Mouse (Mus musculus): ENCODE data around the gene Gdf5.

The Gdf5 gene

DNA sequence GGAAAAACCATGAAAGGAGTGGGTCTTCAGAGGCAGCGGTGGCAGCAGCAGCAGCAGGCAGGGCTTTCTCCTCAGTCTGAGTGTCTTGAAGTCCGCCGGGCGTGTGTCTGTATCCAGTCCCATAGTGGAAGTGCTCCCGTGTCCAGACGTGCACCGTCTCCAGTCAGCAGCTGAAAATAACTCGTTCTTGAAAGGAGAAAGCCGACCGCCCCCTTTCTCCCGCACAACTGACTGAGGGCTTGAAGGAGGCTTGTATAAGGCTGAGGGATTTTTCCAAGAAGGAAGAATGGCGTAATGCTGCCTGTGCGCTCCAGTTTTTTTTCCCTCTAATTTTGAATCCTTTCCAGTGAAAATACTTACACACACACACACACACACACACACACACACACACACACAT is at the start of gene Gdf5:
Gene Gdf5, minus strand, starts transcription at position 244 of the 400 bp plus-strand sequence.
- DNase-seq = no peak

GRCm38 (mm10) chr2:155991863-155992321 is 46.7 kb upstream of the Gdf5 start:
- peak; percentile 47 for DNase-seq

GRCm38 (mm10) chr2:155991151-155991550 is 46.0 kb upstream of the Gdf5 start:
- DNase-seq = no peak

DNA sequence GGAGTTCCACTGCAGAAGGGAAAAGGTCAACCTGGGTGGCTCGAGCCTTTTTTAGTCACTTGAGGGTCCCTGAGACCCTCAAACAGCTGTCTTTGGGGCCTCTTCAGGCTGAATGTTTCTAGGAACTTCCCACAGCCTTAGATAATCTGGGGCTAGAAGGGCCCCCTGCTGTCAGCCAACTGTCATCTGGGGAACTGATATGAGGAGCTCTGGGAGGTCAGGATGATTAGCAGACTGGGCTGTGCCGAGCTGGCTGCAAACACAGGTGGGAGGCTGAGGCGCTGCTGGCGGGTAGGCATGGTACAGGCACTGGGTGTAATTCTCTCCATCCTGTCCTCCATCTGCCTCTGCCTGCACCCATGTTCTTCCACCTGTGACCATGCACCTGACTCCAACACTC is 43.9 kb upstream of the Gdf5 start:
- DNase-seq = no peak

DNA sequence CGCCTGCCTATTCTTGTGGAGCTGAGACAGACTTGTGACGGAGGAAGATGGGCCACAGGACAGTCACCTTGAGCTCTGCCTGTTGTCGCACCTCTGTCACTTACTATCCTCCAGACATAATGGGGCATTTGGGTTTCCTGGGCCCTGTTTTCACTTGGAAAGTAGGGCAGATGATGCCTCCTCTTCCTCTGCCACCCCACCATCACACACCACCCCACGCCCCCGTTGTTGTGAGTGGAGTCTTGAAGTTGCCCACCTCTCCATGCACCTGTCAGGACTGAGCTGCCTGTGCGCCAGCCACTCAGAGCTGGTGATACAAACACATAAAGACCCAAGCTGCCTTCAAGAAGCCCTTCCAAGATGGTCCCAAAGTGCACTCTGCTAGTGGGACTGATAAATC is 42.0 kb upstream of the Gdf5 start:
- DNase-seq = no peak

DNA sequence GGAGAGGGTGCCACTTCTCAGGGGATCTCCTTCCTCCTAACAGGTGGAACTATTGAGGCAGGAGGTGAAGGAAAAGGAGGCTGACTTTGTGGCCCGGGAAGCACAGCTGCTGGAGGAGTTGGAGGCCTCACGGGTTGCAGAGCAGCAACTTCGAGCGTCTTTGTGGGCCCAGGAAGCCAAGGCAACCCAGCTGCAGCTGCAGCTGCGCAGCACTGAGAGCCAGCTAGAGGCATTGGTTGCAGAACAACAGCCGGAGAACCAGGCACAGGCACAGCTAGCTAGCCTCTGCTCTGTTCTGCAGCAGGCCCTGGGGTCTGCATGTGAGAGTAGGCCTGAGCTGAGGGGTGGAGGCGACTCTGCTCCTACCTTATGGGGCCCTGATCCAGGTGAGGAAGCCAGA is 40.6 kb upstream of the Gdf5 start:
- DNase-seq = no peak

GRCm38 (mm10) chr2:155979328-155979991 is 34.3 kb upstream of the Gdf5 start:
- DNase-seq = no peak

- no peak for DNase-seq
Measured at GRCm38 (mm10) chr2:155974087-155974731, 29.0 kb upstream of the Gdf5 start.

GRCm38 (mm10) chr2:155973348-155973747 is 28.2 kb upstream of the Gdf5 start:
- no peak for DNase-seq

DNA sequence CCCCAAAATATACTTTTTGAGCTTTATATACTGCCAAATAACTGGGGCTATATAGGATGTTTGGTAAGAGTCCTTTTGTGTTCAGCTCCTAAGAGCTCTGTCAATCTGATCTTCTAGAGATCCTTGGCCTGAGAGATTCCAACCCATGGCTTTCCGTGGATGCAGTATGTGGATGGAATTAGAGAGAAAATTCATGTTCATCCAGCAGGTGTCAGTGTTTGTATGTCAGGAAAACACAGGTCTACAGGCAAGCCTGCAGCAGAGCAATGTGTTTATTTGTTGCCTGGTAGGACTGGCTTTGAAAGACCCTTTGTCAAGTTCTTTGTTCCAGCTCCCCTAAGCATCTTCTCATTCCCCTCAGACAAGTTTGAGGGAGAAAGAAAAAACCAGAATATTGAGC is 17.8 kb upstream of the Gdf5 start:
- DNase-seq = no peak

DNA sequence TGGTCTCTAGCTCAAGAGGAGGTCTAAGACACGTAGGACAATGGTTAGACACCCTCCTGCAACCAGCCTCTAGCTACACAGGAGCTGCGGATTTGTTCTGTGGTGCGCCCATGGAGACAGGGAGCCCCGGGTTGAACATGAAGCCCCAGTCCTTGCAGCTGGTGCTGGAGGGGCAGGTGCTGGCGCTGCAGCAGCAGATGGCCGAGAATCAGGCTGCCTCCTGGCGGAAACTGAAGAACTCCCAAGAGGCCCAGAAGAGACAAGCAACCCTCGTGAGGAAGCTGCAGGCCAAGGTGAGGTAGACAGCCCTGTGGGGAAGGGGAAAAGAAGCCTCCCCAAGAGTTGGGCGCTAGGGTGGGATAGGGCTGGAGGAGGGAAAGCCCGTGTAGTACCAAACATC is 16.7 kb upstream of the Gdf5 start:
- no peak for DNase-seq

DNA sequence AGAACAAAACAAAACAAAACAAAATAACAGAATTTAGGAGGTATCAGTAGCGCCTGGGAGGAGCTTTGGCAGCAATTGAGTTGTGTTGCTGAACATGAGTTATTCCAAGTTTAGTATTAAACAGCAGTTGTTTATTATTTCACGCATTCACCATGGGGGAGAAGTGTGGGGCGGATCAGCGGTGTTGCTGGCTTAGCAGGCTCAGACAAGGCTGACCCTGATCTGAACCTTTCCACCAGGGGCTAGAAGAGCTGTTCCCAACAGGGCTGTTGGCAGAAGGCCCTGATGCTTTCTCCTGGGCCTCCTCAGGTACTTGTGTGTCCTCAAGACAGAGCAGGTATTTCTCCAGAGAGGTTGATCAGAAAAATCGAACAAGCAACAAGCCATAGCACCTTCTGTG is 14.8 kb upstream of the Gdf5 start:
- DNase-seq = no peak

DNA sequence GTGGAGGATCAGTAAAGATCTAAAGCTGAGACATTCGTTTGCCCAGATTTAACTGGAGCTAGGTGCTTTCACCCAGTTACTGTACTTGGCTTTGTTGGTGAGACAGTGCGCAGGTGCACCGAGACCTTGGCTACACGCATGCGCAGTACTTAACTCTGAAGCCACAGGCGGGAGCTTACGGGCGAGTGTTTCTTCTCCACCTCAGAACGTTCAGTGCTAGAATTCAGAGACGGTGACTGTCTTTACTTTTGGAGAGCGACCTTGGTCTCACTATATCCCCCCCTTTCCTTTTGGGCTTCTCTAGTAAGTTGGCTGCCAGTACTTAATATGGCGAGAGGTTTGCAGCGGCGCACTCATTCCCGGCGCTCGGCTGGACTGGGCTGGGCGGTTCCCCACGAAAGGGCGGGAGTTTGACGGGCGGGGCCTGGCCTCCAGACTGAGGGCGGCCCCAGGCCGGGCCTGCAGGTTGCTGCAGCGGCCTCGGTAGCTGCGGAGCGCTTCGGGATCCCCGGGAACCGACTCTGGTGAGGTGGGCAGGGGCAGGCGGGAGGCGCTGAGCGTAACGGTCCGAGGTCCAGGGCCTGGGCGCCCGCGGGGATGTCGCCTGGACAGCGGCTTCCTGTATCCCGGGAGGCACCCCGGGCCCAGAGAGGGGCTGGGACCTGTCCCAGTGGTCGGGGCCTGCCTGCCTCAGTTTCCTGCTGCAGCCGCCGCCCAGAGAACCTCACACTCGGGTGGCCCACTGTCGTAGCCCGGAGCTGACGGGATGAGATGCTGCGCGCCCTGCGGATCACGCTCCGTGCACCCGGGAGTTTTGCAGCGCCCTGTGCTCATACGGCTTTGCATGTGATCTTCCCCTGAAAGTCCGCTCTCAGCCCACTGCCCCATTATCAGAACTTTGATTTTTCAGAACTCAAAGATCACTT is 11.2 kb upstream of the Gdf5 start, which contains the start of gene Cep250:
Gene Cep250, plus strand, starts transcription at position 325 of the 926 bp plus-strand sequence.
- peak; percentile 81 for DNase-seq

DNA sequence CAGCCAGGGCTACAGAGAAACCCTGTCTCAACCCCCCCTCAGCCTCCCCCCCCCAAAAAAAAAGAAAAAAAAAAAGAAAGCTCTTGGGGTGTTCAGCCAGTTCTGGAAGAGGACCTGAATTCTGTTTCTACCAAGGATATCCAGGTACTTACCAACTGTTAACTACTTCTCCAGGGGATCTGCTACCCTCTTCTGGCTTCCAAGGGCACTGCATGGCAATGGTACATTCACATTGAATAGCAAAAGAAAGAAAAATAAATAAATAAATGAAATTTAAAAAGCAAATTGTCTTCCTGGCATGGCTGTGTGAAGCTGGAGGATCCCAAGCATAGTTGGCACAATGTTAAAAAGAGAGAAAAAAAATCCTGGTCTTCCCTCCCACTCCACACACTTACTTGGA is 6.8 kb upstream of the Gdf5 start:
- peak; percentile 62 for DNase-seq

DNA sequence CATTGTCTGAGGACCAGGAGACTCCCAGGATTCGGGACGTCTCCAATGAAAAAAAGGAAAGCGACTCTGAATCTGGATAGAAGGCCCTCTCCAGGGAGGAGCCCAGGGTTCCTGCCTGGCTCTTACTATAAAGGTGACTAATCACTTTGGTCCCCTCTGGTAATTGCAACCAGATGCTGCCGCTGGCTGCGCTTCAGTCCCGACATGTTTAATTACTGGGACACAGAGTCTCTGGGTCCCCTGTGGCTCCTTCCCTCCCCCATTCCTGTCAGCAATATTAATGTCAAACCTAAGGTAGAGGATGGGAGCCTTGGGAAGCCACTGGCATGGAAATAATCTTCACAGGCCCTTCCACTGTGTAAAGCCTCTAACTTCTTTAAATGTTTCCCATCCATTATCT is 4.2 kb upstream of the Gdf5 start:
- DNase-seq = no peak

GRCm38 (mm10) chr2:155947390-155948002 is 2.3 kb upstream of the Gdf5 start:
- no peak for DNase-seq

DNA sequence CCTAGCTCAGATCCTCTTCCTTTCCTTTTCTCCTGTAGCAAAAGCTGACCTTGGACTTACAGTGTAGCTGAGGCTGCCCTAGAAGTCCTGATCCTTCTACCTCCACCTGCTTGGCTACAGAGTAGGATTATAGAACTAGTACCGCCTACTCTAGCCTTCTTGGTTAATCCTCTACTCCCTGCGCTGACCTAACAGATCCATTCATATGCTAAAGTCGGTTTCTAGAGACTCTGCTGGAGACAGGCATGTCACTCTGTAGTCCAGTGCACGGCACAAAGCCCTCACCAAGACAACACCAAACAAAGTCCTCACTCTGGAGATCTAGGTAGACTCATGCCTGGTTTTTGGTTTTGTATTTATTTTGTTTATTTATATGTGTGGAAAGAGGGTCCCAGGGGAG is 1.3 kb upstream of the Gdf5 start:
- no peak for DNase-seq

- peak; percentile 87 for DNase-seq
Measured at GRCm38 (mm10) chr2:155946069-155946468, 902 bp upstream of the Gdf5 start.

- no peak for DNase-seq
Measured at GRCm38 (mm10) chr2:155945580-155945979, 413 bp upstream of the Gdf5 start.

DNA sequence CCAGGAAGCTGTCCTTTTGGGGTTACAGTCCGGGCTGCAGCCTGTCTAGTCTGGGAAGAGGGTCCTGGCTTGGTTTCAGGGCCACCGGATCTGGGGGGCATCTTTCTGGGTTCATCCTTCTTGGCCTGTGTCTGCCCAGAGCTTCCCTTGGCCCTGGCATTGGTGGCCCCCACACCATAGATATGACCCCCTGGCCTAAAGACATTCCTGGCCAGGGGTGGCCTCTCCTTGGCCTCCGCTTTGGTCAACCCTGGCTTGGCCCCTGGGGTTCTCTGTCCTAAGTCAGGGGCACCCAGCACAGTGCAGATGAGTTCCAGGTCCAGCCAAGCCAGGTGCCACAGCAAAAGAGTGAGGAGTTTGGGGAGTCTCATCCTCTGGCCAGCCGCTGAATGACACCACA is 482 bp downstream of the Gdf5 start:
- DNase-seq = no peak

GRCm38 (mm10) chr2:155943463-155943862 is 1.7 kb downstream of the Gdf5 start:
- DNase-seq = peak; percentile 19

DNA sequence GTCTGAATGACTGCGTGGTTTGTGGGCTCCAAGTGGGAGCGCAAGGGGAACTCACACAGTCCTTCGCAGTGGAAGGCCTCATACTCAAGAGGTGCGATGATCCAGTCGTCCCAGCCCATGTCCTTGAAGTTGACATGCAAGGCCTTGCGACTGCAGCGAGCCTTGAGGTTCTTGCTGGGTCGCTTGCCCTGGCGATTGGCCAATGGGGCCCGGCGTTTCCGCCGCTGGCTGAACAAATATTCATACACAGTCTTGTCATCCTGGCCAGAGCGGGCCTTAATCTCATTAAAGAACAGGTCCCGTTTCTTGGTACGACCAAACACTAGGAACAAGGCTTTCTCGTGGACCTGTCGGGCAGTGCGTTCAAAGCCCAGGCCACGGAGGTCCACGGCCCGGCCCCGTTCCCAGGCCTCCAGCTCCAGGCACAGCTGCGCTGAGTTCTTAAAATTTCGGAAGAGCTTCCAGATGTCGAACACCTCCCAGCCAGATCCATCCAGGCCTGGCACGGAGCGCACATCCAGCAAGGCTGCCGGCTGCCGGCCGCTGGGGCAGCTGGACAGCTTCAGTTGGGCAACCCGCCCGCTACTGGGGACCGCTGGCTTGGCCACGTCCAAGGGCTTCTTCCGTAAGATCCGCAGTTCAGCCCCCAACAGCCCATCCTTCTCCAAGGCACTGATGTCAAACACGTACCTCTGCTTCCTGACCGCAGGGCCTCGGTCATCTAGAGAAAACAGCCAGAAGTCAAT is 3.3 kb downstream of the Gdf5 start:
- no peak for DNase-seq

All from right cerebral cortex, postnatal 4 days (tissue).